Mouse (Mus musculus): ENCODE data around the gene Egf. TPM values are rescaled to one million over a fixed set of nuclear protein-coding genes. Genes with fewer than 3 reads are reported as not detected.

Egf gene
- total RNA-seq, 1 experiment: 2.2 TPM

GRCm38 (mm10) chr3:129686698-129687333 lies 68.3 kb downstream of the Egf start:
- peak; percentile 62 for DNase-seq (ENCODE audit: low read depth, low spot score)

GRCm38 (mm10) chr3:129686196-129686595 lies 68.9 kb downstream of the Egf start:
- TF ChIP-seq MAFK (IDR thresholded peaks at IDR 0.05; ENCODE audit: insufficient read depth, low read depth, low read length) (no peak), ZC3H11A (IDR thresholded peaks at IDR 0.05; ENCODE audit: borderline replicate concordance, low read depth, low read length) (no peak), CHD2 (IDR thresholded peaks at IDR 0.05; ENCODE audit: low read depth, low read length) (no peak), ZNF384 (IDR thresholded peaks at IDR 0.05; ENCODE audit: low read depth, low read length) (no peak), HCFC1 (IDR thresholded peaks at IDR 0.05; ENCODE audit: borderline replicate concordance, insufficient read depth, low read length) (no peak)
- in situ Hi-C loops (cut with MboI; ENCODE audit: low sequenced_read_pairs in 2 of 2, unreplicated experiment in 2 of 2): loop anchor here (5.0 to 10.0 kb wide), 2 partner anchors 381 to 384 kb away; no protein-coding TSS in a partner anchor
- H3K4me1 ChIP-seq (ENCODE audit: control insufficient read depth in 2 of 2, insufficient read depth in 2 of 2, low read length in 2 of 2, poor library complexity in 1 of 2): peaks cover 0 to 4% of the 10 kb centered on the region in 2 experiments; a peak in 1 of 4 replicates

More at GRCm38 (mm10) chr3:129686698-129687333, 68.3 kb downstream of the Egf start:
- Histone ChIP-seq H3K36me3 (ENCODE audit: control insufficient read depth, insufficient read depth, low read length, poor library complexity, severe bottlenecking) (no peaks in the 10 kb centered on the region), H3K4me3 (ENCODE audit: insufficient read depth in 1 of 2, low read depth in 1 of 2, low read length in 2 of 2, poor library complexity in 1 of 2, severe bottlenecking in 1 of 2) (no peak overlapping the region), H3K4me1 (ENCODE audit: control insufficient read depth in 2 of 2, insufficient read depth in 2 of 2, low read length in 2 of 2, poor library complexity in 1 of 2) (peaks cover 0 to 4% of the 10 kb centered on the region in 2 experiments; a peak in 1 of 4 replicates), H3K9me3 (ENCODE audit: control insufficient read depth, insufficient read depth, low read depth, low read length) (no peaks in the 10 kb centered on the region), H3K9ac (ENCODE audit: insufficient read depth, low read depth, low read length, poor library complexity, severe bottlenecking) (no peak overlapping the region), H3K27ac (ENCODE audit: insufficient read depth, low read depth, low read length, poor library complexity, severe bottlenecking) (no peak overlapping the region)
- in situ Hi-C loops (cut with MboI; ENCODE audit: low sequenced_read_pairs in 2 of 2, unreplicated experiment in 2 of 2): loop anchor here (5.0 to 10.0 kb wide), 2 partner anchors 382 to 385 kb away; no protein-coding TSS in a partner anchor
- TF ChIP-seq ZC3H11A (IDR thresholded peaks at IDR 0.05; ENCODE audit: borderline replicate concordance, low read depth, low read length) (peak; percentile 85), MAFK (IDR thresholded peaks at IDR 0.05; ENCODE audit: insufficient read depth, low read depth, low read length) (no peak)

GRCm38 (mm10) chr3:129683060-129683679 lies 71.9 kb downstream of the Egf start:
- H3K27ac ChIP-seq (ENCODE audit: insufficient read depth, low read depth, low read length, poor library complexity, severe bottlenecking): no peak overlapping the region
- peak; percentile 31 for DNase-seq (ENCODE audit: low read depth, low spot score)
- in situ Hi-C loops (cut with MboI; ENCODE audit: low sequenced_read_pairs in 2 of 2, unreplicated experiment in 2 of 2): loop anchor here in 1 of 2 experiments (10.0 kb wide), 1 partner anchor 378 kb away; no protein-coding TSS in a partner anchor
- no peaks in the 10 kb centered on the region for H3K9me3 ChIP-seq (ENCODE audit: control insufficient read depth, insufficient read depth, low read depth, low read length)
- H3K36me3 ChIP-seq (ENCODE audit: control insufficient read depth, insufficient read depth, low read length, poor library complexity, severe bottlenecking): no peaks in the 10 kb centered on the region
- no peak for TF ChIP-seq ZNF384 (IDR thresholded peaks at IDR 0.05; ENCODE audit: low read depth, low read length)
- TF ChIP-seq MAFK (IDR thresholded peaks at IDR 0.05; ENCODE audit: insufficient read depth, low read depth, low read length): no peak
- TF ChIP-seq HCFC1 (IDR thresholded peaks at IDR 0.05; ENCODE audit: borderline replicate concordance, insufficient read depth, low read length): no peak
- no peak for TF ChIP-seq CHD2 (IDR thresholded peaks at IDR 0.05; ENCODE audit: low read depth, low read length)
- no peak for TF ChIP-seq ZC3H11A (IDR thresholded peaks at IDR 0.05; ENCODE audit: borderline replicate concordance, low read depth, low read length)
- H3K9ac ChIP-seq (ENCODE audit: insufficient read depth, low read depth, low read length, poor library complexity, severe bottlenecking): no peak overlapping the region
- H3K4me1 ChIP-seq (ENCODE audit: control insufficient read depth in 2 of 2, insufficient read depth in 2 of 2, low read length in 2 of 2, poor library complexity in 1 of 2): peaks cover 0 to 4% of the 10 kb centered on the region in 2 experiments; a peak in 1 of 4 replicates
- H3K4me3 ChIP-seq (ENCODE audit: insufficient read depth in 1 of 2, low read depth in 1 of 2, low read length in 2 of 2, poor library complexity in 1 of 2, severe bottlenecking in 1 of 2): no peak overlapping the region

More at GRCm38 (mm10) chr3:129686196-129686595, 68.9 kb downstream of the Egf start:
- no peak for DNase-seq (ENCODE audit: low read depth, low spot score)
- Histone ChIP-seq H3K36me3 (ENCODE audit: control insufficient read depth, insufficient read depth, low read length, poor library complexity, severe bottlenecking) (no peaks in the 10 kb centered on the region), H3K9ac (ENCODE audit: insufficient read depth, low read depth, low read length, poor library complexity, severe bottlenecking) (no peak overlapping the region), H3K27ac (ENCODE audit: insufficient read depth, low read depth, low read length, poor library complexity, severe bottlenecking) (no peak overlapping the region), H3K9me3 (ENCODE audit: control insufficient read depth, insufficient read depth, low read depth, low read length) (no peaks in the 10 kb centered on the region), H3K4me3 (ENCODE audit: insufficient read depth in 1 of 2, low read depth in 1 of 2, low read length in 2 of 2, poor library complexity in 1 of 2, severe bottlenecking in 1 of 2) (no peak overlapping the region)

GRCm38 (mm10) chr3:129682389-129682788 lies 72.7 kb downstream of the Egf start:
- Histone ChIP-seq H3K27ac (ENCODE audit: insufficient read depth, low read depth, low read length, poor library complexity, severe bottlenecking) (no peak overlapping the region), H3K4me3 (ENCODE audit: insufficient read depth in 1 of 2, low read depth in 1 of 2, low read length in 2 of 2, poor library complexity in 1 of 2, severe bottlenecking in 1 of 2) (no peak overlapping the region), H3K9me3 (ENCODE audit: control insufficient read depth, insufficient read depth, low read depth, low read length) (no peaks in the 10 kb centered on the region), H3K36me3 (ENCODE audit: control insufficient read depth, insufficient read depth, low read length, poor library complexity, severe bottlenecking) (no peaks in the 10 kb centered on the region), H3K4me1 (ENCODE audit: control insufficient read depth in 2 of 2, insufficient read depth in 2 of 2, low read length in 2 of 2, poor library complexity in 1 of 2) (peaks cover 0 to 4% of the 10 kb centered on the region in 2 experiments; a peak in 1 of 4 replicates), H3K9ac (ENCODE audit: insufficient read depth, low read depth, low read length, poor library complexity, severe bottlenecking) (no peak overlapping the region)
- DNase-seq (ENCODE audit: low read depth, low spot score): no peak
- TF ChIP-seq MAFK (IDR thresholded peaks at IDR 0.05; ENCODE audit: insufficient read depth, low read depth, low read length): no peak
- TF ChIP-seq CHD2 (IDR thresholded peaks at IDR 0.05; ENCODE audit: low read depth, low read length): no peak
- no peak for TF ChIP-seq ZNF384 (IDR thresholded peaks at IDR 0.05; ENCODE audit: low read depth, low read length)
- no peak for TF ChIP-seq ZC3H11A (IDR thresholded peaks at IDR 0.05; ENCODE audit: borderline replicate concordance, low read depth, low read length)
- TF ChIP-seq HCFC1 (IDR thresholded peaks at IDR 0.05; ENCODE audit: borderline replicate concordance, insufficient read depth, low read length): no peak
- in situ Hi-C loops (cut with MboI; ENCODE audit: low sequenced_read_pairs in 2 of 2, unreplicated experiment in 2 of 2): loop anchor here in 1 of 2 experiments (10.0 kb wide), 1 partner anchor 378 kb away; no protein-coding TSS in a partner anchor

Measured in ES-E14 (cell line).